In the genomic region with DNA sequence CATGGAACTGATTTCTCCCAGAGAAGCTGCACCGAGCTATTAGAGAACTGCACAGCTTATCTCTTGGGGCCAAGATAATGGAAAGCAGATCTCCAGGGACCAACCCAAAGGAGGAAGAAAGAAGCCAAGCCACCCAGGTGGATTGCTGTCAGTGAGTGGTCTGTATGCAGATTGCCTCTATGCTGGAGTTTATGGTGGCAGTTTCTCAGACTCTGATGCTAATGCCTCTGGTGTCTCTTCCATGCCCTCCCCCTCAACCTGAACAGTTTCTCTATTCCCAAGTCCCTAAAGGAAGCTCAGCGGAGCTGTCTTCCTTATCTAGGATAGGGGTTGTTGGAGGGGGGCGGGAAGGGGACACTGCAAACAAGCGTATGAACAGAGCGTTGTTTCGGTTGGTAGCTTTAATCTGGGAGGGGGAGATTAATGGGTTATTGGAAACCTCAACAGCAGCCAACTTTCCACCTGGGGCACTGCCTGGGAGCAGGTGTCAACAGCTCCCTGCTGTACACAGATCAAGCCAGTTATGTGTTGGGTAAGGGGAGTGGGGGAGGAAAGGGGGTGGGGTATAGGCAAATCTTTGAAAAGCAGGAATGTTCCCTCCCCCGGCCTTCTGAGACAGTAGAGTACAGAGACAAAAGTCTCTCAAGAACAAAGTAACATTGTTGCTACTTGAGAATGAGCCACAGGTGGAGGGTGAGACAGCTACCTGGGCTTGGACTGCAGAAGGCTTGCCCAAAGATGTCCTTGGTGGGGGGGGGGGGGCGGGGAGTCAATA, we compare ENCODE assay signal across 21 mouse cellular contexts. TPM values are rescaled to one million over a fixed set of nuclear protein-coding genes. Genes with fewer than 3 reads are reported as not detected.
"Had no signal": no experiment of that assay in that cellular context is flagged by ENCODE, and none has a peak within 500 bp of the region (broad histone marks: within the 10 kb centered on the region; RNA-seq: fewer than 3 reads in every experiment).

No protein-coding gene starts in this region.

- ATAC-seq: intestine, embryonic 16.5 days; lung, postnatal 0 days; midbrain, embryonic 16.5 days had no signal

- H3K4me3 ChIP-seq: kidney, embryonic 15.5 days; left cerebral cortex, adult 2 months; limb, embryonic 10.5 days; liver, embryonic 15.5 days; midbrain, embryonic 10.5 days had no signal

- H3K9me3 ChIP-seq: kidney, embryonic 15.5 days; limb, embryonic 10.5 days; liver, embryonic 15.5 days; midbrain, embryonic 10.5 days had no signal

- H3K36me3 ChIP-seq: kidney, embryonic 15.5 days; limb, embryonic 10.5 days; liver, embryonic 15.5 days; midbrain, embryonic 10.5 days had no signal

- DNase-seq: kidney, adult 2 months; kidney, postnatal 14 days; lung, adult 2 months; lung, postnatal 36 days; thymus, adult 2 months; thymus, postnatal 25 days had no signal

- H3K9ac ChIP-seq: kidney, embryonic 15.5 days; liver, embryonic 15.5 days had no signal

- H3K27ac ChIP-seq: kidney, embryonic 15.5 days; left cerebral cortex, adult 2 months; limb, embryonic 10.5 days; liver, embryonic 15.5 days; midbrain, embryonic 10.5 days; stomach, postnatal 0 days had no signal

- H3K4me1 ChIP-seq: liver, embryonic 15.5 days had no signal

- H3K4me2 ChIP-seq: kidney, embryonic 15.5 days; liver, embryonic 11.5 days; liver, embryonic 15.5 days had no signal

RNA-seq across cellular contexts. Expression of a gene that starts 3.0 kb away (rescaled TPM):
- total RNA-seq: layer of hippocampus, postnatal 25 days; left cerebral cortex, adult 2 months; left cerebral cortex, postnatal 14 days; megakaryocyte, adult 5-6 weeks had no signal
- polyA plus RNA-seq: kidney, adult 2 months; kidney, embryonic 15.5 days; limb, embryonic 10.5 days; limb, embryonic 14.5 days; liver, embryonic 11.5 days; liver, embryonic 15.5 days; lung, adult 2 months; lung, postnatal 0 days; midbrain, embryonic 16.5 days; urinary bladder, adult 2 months had no signal

RNA-seq across cellular contexts. Expression of a gene that starts 7.8 kb away (rescaled TPM):
- total RNA-seq: megakaryocyte, adult 5-6 weeks had no signal
